Mouse (Mus musculus): ENCODE results near the gene Olfr984. TPM values are rescaled to one million over a fixed set of nuclear protein-coding genes. Genes with fewer than 3 reads are reported as not detected.

The Olfr984 gene
- polyA plus RNA-seq (2017; shearing (Covaris generic)) = 0.05 TPM

DNA sequence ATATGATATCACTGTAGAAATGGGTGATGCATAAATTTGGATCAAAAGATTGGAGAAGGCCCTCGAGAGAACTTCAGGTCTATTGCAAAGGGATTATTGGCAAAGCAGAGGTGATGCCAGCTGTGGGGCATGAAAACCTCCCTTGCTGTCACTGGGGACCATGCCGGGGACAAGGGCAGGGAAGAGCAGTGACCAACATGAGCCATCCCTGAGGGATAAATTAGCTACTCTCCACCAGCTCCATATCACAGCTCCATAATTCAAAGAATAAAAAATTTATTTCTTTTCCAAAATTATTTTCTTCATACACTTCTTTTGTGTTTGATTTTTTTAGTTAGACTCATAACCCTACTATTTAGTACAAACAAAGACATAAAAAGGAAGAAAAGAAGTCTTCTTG, at the start of gene Olfr984:
Gene Olfr984 (minus strand): TSS at position 101 of the 400 bp plus-strand sequence.

GRCm38 (mm10) chr9:40130084-40130483, 16.1 kb upstream of the Olfr984 start, which contains the start of gene Olfr985:
TSS of gene Olfr985 (minus strand) at chr9:40130184.

DNA sequence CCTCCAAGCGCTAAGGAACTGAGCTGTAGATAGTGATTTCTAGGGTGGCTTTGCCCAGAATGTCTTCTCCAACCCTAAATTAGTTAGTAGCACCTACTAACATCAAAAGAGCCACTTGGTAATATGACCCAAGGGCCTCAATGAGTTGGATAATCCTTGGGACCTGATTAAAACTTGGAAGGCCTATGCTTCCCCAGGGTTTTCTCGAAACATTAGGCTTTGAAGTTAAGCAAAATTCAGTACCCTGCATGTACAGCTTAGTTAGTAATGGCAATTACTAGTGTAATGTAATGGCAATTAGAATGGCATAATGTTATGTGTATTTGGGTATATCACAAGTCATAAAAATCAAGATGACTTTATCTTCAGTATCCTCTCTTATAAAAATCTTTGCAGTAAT, 20.5 kb downstream of the Olfr984 start, which contains the start of gene Olfr983:
Gene Olfr983 (minus strand): TSS at position 101 of the 400 bp plus-strand sequence.

DNA sequence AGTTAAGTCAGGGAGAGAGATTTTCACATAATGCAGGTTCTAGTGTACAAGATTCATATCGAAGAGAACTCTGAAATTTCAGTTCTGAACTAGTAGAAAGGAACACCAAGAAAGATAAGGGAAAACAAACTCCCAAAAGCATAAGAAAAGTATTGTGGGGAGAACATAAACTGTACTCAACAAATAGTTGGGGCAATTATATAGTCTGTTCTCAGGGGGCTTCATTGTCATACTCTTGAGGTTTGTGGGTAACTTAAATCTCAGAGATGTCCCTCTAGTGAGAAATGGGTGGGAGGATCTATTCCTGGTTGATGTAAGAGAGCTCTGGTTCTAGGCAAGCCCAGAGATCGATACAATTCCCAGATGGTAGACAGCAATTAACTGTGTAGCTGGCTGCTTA, 40.5 kb downstream of the Olfr984 start, which contains the start of gene Olfr982:
Gene Olfr982 (plus strand): TSS at position 301 of the 400 bp plus-strand sequence.

Other genes with a start within 250 kb of the Olfr984 start
- gene Olfr972, start 247.8 kb downstream of the Olfr984 start, polyA plus RNA-seq (2017; shearing (Covaris generic)) = not detected
- gene Olfr229, start 206.9 kb downstream of the Olfr984 start, polyA plus RNA-seq (2017; shearing (Covaris generic)) = not detected
- not detected for gene Olfr974, start 176.7 kb downstream of the Olfr984 start, polyA plus RNA-seq (2017; shearing (Covaris generic))
- not detected for gene Olfr975, start 162.2 kb downstream of the Olfr984 start, polyA plus RNA-seq (2017; shearing (Covaris generic))
- not detected for gene Olfr976, start 153.1 kb downstream of the Olfr984 start, polyA plus RNA-seq (2017; shearing (Covaris generic))
- gene Olfr978, start 122.1 kb downstream of the Olfr984 start, polyA plus RNA-seq (2017; shearing (Covaris generic)) = not detected
- not detected for gene Olfr979, start 110.7 kb downstream of the Olfr984 start, polyA plus RNA-seq (2017; shearing (Covaris generic))
- not detected for gene Olfr980, start 104.6 kb downstream of the Olfr984 start, polyA plus RNA-seq (2017; shearing (Covaris generic))
- not detected for gene Olfr981, start 92.7 kb downstream of the Olfr984 start, polyA plus RNA-seq (2017; shearing (Covaris generic))
- not detected for gene Olfr982, start 40.4 kb downstream of the Olfr984 start, polyA plus RNA-seq (2017; shearing (Covaris generic))
- gene Olfr983, start 20.6 kb downstream of the Olfr984 start, polyA plus RNA-seq (2017; shearing (Covaris generic)) = not detected
- gene Olfr985, start 16.0 kb upstream of the Olfr984 start, polyA plus RNA-seq (2017; shearing (Covaris generic)) = not detected
- not detected for gene Tmem225, start 33.9 kb upstream of the Olfr984 start, polyA plus RNA-seq (2017; shearing (Covaris generic))
- gene Olfr986, start 66.7 kb upstream of the Olfr984 start, polyA plus RNA-seq (2017; shearing (Covaris generic)) = not detected
- gene Zfp202, start 78.1 kb upstream of the Olfr984 start, polyA plus RNA-seq (2017; shearing (Covaris generic)) = 4.7 TPM
- 0.06 TPM for gene Scn3b, start 155.0 kb upstream of the Olfr984 start, polyA plus RNA-seq (2017; shearing (Covaris generic))

Data from CD4-positive, CD25-positive, alpha-beta regulatory T cell, adult 9 weeks (primary cell).